Mouse (Mus musculus) layer of hippocampus, adult 11-12 months (tissue): ENCODE measurements at regions not wholly inside any gene's neighbourhood (a gene's known extent, or its start where the extent isn't known, plus 50 kb on each side); places are given as distances from the start of the nearest gene placed in this dataset.

Experiments
- DNase-seq: peaks from one replicate; pipeline ENCODE4 v3.0.0; 2022; ENCODE audit warnings: low spot score

GRCm38 (mm10) chr14:123081016-123081714 lies 97.3 kb upstream of the Tmtc4 start:
- no peak for DNase-seq

- DNase-seq: no peak
These were observed 95.9 kb upstream of the Tmtc4 start for GRCm38 (mm10) chr14:123079733-123080132.

DNA sequence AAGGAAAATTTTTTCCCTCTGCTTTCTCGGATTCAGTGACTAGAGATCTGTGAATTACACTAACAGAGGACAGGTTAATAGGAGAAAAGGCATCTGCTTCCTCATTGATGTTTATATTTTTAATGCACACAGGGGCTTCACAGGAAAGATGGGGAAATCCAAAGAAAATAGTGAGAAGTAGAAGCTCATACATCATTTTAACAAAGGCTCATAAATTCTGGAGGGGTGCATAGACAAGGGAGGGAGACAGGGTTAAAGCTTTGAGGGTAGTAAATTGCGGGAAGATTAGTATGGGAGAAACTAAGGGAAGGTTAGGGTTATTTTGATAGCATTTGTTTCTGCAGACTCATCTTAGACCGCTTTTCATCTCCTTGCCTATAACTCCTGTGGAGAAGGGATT lies 95.0 kb upstream of the Tmtc4 start:
- no peak for DNase-seq

GRCm38 (mm10) chr14:123066344-123066743 lies 82.5 kb upstream of the Tmtc4 start:
- DNase-seq: no peak

GRCm38 (mm10) chr14:123065566-123065965 lies 81.7 kb upstream of the Tmtc4 start:
- no peak for DNase-seq

- DNase-seq: no peak
These were observed 81.3 kb upstream of the Tmtc4 start for GRCm38 (mm10) chr14:123065136-123065535.

GRCm38 (mm10) chr14:123062908-123063307 lies 79.1 kb upstream of the Tmtc4 start:
- DNase-seq: no peak

DNA sequence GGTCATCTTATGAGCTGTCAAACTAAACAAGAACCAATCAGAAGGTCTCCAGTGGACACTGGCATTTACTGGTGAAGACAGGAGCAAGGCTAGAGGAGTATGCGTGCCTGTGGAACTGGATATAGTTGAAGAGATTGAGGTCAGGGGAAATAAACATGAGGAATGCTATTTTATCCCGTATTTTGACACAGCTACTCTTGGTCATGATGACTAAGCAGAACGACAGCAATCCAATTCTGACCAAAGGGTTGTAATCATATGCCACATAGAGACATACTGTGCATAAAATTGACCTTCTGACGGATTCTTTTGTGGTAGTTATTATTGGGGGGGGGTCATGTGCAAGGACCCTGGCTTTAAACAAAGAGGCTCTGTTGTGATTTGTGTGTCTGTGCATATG lies 73.1 kb upstream of the Tmtc4 start:
- DNase-seq: no peak

DNA sequence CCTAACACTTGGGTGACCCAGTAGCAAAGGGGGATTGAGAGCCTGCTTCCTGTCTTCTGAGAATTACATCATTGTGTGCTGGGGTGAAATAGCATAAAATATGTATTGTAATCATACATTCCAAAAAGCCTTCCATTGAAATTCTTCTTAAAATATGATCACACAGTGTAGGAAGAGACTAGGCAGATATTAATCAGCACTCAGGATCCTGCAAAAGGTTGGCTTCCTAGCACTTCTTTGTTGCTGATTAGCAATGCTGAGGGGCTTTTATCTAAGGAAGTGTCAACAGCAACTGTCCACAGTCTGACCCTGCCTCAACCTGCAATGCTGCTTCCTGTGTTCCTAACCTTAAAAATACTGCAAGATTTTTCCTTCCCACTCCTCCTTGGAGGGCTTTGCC lies 64.6 kb upstream of the Tmtc4 start:
- no peak for DNase-seq

DNA sequence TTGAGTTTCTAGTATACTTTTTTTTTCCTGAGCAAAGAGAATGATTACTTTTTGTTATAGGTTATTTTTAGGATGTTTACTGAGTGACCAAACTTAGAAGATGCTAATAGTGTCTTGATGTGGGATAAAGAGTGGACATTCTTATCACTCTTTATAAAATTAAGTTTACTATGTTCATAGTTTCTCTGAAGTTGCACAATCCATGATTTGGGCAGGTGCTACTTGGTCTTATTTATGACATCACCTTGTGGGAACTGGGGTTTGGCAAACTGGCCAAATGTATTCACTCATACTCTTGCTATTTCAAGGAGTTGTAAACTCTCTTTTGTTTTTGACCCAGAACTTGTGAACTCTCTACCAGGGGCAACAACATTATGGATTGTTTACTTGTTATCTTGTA lies 56.2 kb upstream of the Tmtc4 start:
- DNase-seq: no peak

DNA sequence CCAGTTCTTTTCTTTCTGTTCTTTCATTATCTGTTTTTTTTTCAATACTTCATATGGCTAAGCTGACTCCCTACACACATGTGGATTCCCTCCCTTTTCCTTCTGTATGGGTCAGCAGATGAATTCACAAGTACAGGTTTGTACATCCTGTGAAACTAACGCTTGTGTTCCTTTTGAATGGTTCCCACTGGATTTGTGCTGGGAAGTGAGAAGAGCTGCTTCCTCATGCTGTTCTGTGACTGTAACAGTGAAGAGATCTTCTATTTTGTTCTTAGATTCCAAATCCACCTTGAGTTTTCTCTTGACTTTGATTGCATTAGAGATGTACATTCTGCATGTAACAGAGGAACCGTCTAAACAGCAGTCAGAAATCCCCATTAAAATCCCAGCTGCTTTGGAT lies 53.6 kb upstream of the Tmtc4 start:
- no peak for DNase-seq
